Mouse (Mus musculus) embryo, embryonic 9.5 days (tissue): ENCODE results near the gene Myh14.
"Not testable (repeated sequence)": the region's sequence is repeated elsewhere in the genome, so short reads cannot be mapped to it uniquely, and the experiment has no call there.

ENCODE experiments used
- DNase-seq: peaks from one replicate; pipeline ENCODE4 v3.0.0-alpha.2; 2017; ENCODE audit errors: extremely low spot score

Gene Myh14

DNA sequence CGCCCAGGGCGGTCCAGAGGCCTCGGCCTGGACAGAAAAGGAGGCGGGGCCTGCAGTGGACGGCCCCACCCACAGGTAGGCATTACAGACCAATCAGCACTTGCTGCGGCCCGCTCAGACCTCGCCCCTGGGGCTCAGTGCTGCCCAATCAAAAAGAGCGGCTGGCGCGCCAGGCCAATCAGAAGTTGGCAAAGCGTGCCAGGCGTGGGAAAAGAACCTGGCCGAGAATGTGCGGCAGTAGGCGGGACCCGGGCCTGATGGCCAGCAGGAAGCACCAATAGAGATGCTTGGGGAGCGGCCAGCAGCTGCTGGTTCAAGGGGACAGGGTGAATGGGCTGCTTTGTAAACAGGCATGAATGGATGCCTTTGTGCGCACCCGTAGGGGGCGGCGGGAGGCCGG lies at the start of gene Myh14:
Gene Myh14, minus strand, starts transcription at position 41 of the 400 bp plus-strand sequence.
- DNase-seq: peak; percentile 91

DNA sequence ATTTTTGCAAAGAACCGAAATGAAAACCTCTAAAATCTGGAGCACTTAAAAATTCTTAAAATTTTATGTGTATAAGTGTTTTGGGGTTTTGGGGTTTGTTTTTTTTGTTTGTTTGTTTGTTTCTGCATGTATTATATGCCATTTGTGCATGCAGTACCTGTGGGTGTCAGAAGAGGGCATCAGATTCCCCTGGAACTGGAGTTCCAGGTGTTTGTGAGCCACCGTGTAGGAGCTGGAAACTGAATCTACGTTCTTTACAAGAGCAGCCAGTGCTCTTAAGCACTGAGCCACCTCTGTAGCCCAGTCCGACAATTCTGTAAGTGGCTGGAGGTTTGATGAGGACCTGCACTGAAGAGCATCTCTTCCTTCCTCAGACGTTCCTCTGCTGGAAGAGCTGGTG lies 39.2 kb upstream of the Myh14 start:
- no peak for DNase-seq

DNA sequence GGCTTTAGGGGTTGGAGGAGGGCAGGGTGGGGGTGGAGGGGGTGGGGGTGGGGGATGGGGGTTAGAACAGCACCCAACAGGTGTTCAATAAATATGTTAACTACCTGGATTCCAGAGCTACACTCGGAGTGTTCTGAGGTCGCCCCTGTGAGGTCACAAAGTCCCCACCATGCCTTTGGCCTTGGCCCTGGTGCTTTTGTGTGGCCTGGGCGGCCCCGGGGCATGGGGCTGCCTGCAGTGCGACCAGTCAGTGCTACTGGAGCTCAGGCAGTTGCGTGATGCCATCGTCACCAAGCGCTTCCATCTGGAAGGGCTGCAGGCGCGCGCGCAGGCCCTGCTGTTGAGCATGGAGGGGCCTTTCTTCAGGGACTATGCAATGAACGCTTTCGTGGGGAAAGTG lies 37.9 kb upstream of the Myh14 start, which contains the start of gene Izumo2:
Gene Izumo2, plus strand, starts transcription at position 169 of the 400 bp plus-strand sequence.
- DNase-seq: no peak

GRCm38 (mm10) chr7:44708093-44708492 lies 37.5 kb upstream of the Myh14 start:
- DNase-seq: not testable (repeated sequence)

DNA sequence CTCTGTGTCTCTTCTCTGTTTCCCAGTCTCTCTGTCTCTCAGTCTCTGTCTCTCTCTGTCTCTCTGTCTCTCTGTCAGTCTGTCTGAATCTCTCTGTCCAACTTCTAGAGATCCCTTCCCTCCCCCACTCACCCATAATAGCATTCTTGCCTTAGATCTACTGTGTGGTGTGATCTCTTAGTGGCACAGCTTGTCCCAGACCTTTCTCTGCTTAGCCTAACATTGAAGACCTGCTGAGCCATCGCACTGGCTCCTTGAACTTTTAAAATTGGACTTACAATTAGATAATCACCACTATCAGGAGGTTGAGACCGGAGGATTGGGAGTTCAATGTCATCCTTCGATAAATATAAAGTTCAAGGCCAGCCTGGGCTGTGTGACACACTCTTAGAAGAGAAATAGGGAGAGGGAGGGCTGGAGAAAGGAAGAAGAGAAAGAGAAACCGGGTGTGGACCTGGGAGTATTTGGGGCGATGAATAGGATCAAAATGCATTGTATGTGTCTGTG lies 36.6 kb upstream of the Myh14 start:
- DNase-seq: no peak

DNA sequence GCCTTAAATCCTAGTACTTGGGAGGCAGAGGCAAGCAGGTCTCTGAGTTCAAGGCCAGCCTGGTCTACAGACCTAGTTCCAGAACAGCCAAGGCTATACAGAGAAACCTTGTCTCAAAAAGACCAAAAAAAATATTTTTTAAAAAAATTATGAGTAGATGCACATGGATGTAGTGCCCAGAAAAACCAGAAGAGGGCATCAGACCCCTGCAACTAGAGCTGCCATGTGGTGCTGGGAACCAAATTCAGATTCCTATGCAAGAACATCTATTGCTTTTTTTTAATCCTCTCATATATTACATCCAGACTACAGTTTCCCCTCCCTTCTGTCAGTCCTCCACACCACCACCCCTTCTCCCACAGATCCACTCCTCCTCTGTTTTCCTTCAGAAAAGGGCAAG lies 35.7 kb upstream of the Myh14 start:
- DNase-seq: no peak

DNA sequence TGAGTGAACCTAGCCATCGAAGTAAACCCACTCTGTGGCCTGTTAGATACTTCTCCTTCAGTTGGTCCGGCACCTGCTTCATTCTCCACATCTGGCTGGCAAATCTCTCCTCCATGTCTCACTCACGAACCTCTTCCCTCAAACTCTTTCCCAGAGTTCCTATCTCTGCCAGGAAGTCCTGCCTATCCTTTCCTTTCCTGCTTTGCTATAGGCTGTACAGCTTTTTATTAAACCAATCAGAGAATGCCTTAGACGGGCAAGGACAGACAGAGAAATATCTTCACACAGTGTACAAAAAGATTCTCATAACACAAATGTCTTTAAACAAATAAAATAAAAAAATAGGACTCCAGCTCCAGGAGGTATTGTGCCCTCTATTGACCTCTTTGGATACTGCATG lies 34.4 kb upstream of the Myh14 start:
- DNase-seq: no peak

DNA sequence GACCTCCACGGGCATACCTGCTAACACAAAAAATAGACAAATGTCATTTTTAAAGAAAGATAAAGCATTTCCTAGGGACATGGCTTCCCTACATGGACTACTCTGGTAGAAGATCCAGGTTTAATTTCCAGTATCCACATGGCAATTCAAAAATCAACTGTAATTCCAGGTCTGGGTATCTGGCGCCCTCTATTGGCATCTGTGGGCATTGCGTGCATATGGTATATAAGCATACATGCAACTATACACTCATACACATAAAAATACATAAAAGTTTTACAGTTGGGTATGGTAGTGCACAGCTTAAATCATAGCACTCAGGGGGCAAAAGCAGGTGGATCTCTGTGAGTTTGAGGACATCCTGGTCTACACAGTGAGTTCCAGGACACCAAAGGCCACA lies 33.7 kb upstream of the Myh14 start:
- DNase-seq: peak; percentile 14

DNA sequence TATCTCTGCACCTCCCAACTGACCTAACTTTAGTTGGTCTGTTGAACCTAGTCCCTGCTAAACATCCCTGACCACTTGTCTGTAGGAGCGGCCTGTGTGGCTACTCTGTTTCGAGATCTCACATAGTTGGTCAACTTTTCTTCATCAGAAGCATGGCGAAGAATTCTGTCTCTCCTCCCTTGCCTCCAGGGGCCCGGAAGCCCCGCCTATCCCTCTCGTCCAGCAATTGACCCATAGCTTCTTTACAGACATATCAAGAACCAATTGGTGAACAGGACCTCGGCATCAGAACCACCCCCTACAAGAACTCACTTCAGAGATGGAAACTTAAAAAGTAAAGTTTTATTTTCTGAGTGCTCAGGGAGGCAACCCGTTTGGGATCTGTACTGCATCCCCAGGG lies 32.3 kb upstream of the Myh14 start:
- no peak for DNase-seq

DNA sequence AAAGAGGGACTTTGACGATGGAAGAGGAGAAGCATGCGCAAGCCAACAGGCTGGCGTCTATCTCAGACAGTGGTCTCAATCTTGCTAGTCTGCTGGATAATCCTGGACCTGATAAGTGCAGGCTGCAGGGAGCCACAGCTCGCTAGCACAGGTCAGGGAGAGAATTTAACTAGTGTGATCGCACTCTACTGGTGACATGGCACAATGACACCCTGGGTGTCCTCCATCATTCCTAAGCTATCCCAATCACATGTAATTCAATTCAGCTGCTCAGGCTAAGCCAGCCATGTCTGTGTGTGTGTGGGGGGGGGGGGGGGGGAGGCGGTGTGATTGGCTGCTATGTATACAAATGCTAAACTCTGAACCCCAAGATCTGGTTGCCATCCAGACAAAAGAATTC lies 31.3 kb upstream of the Myh14 start:
- DNase-seq: peak; percentile 22

- no peak for DNase-seq
Measured at GRCm38 (mm10) chr7:44697980-44698379, 27.3 kb upstream of the Myh14 start.

DNA sequence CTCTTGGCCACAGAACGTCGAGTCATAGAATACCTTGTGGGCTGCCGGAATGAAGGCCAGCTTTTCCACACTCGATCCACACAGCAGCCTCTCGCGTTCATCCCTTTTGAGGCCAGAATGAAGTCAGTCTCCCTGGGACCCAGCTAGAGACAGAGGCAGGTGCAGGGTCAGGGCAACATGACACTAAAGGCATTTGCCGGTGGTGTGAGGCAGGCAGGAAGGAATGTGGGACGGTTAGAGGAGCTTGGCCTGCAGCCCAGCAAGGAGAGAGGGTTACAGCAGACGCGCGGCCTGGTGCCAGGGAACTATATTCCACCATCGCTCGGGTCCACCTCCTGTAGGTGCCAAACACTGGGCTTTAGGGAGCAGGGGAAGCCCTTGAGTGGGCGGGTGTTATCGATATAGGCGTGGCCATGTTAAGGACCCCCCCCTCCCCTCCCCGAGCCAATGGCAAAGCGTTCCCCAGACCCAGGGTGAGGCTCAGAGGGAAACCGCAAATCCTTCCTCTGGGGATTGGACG lies 26.6 kb upstream of the Myh14 start:
- DNase-seq: peak; percentile 23

DNA sequence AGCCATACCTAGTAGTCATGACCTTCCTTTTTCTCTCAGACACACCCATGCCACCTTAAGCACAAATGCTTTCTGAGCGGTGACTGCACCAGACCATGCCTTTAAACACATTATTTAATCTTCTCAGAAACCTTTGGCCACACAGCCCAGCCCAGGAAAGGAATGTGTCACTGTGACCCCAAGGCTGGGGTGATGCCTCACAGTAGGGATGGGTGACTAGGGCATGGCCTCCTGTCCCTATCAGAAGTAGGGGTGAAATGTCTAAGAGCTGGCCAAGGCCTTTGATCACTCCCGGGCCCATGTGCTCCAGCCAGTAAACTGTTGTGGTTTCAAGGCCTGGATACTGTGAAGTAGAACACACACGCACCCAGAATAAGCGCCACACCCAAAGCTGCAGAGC lies 24.6 kb upstream of the Myh14 start:
- no peak for DNase-seq

- DNase-seq: no peak
Measured at GRCm38 (mm10) chr7:44693427-44694175, 23.0 kb upstream of the Myh14 start.

GRCm38 (mm10) chr7:44689331-44689730 lies 18.7 kb upstream of the Myh14 start:
- DNase-seq: no peak

DNA sequence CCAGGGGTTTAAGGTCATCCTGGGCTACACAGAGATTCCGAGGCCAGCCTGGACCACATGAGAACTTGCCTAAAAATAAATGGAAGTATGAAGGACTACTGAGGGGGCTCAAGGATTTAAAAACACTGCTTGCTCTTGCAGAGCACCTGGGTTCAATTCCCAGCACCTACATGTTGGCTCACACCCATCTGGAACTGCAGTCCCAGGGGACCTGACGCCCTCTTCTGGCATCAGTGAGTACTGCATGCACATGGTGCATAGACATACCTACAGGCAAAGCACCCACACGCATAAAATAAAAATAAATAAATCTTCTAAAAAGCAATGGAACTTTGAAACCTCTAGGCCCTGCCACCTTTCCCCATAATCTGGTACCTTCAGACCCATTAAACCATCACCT lies 18.2 kb upstream of the Myh14 start:
- no peak for DNase-seq

GRCm38 (mm10) chr7:44685531-44686402 lies 15.1 kb upstream of the Myh14 start:
- DNase-seq: no peak

DNA sequence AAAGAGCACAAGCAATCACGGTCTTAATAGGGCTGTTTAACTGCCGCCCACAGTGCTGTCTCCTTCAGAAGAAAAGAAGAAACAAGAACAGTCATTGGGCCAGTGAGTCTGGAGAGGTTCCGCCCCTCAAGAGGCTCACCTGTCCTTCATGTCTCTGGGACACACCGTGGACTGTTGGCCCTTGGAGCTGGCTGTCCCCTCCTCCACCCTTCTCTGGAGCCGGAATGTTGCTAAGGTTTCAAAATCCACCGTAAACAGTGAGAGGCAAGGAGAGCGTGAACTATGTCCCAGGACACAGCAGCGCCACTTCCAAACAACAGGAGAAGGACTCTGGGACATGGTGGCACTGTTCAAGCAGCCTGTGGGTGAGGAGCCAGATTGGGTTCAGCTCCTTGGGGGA lies 13.0 kb upstream of the Myh14 start:
- no peak for DNase-seq

GRCm38 (mm10) chr7:44676611-44677010 lies 6.0 kb upstream of the Myh14 start:
- no peak for DNase-seq

DNA sequence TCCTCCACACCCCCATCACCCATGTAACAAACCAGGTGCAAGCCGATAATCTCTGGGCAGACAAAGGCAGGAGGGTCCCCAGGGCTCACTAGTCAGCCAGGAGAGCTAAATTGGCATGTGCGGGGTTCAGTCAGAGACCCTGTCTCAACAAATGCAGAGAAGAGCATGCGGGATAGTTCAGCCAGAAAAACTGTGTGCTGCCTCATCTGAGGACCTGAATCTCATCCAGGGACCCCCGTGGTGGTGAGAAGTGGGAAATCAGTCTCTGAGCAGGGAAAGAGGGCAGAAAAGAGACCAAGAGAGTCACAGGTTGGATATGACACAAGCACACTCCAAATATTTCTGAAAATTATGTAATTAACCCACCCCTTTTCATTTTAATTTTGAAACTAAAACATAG lies 5.5 kb upstream of the Myh14 start:
- no peak for DNase-seq

DNA sequence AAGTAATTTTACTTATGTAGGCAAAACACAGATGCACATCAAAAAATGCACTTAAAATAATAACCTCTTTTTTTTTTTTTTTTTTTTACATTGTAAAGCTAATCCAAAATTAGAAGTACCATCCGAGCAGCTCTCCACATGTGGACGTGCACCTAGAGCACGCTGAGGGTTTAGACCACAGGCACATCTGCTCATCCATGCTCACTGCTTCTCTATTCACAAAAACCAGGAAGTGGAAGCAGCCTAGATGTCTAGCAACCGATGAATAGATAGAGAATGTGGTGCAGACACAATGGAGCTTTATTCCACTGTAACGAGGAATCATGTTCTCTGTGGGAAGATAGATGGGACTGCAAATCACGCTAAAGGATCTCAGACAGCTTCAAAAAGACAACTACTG lies 4.5 kb upstream of the Myh14 start:
- no peak for DNase-seq

DNA sequence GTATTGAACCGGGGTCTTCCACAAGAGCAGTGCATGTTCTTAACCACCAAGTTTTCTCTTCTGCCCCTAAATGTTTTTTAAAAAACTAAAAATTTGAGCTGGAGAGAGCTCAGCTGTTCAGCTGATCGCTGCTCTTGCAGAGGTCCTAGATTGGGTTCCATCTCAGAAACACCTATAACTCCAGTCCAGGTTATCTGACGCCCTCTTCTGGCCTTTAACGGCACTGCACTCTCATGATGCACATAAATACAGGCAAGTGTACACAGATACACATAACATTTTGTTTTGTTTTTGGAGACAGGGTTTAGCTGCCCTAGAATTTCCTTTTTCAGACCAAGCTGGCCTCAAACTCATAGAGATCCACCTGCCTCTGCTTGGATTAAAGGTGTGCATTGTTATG lies 3.9 kb upstream of the Myh14 start:
- DNase-seq: no peak

DNA sequence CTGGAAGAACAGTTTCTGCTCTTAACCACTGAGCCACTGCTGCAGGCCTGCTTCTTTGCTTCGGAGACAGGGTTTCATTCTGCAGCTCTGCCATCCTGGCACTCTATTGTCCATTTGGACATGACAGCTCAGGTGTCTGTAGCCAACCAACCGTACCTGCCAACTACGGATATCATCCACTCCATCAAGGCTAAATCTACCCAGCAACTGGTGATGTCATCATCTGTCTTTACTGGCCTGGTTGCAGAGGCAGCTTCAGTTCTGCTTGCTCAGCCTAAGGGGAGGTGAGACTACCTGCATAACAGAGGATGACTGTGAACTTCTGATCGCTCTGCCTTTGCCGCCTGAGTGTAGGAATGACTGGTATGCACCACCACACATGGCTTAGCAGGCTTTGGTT lies 1.6 kb upstream of the Myh14 start:
- no peak for DNase-seq
